Mouse (Mus musculus) MEL (cell line): Measurements from ENCODE around the gene Tmem170b.

Source experiments
- MAFK ChIP-seq: IDR thresholded peaks from 2 replicates; pipeline ENCODE4 v1.6.1; 2011; ENCODE audit warnings: low read depth, mild to moderate bottlenecking, low read length, improper control_type of control experiment, borderline replicate concordance
- MEF2A ChIP-seq: IDR thresholded peaks from 2 replicates; pipeline ENCODE4 v1.6.1; 2014; ENCODE audit warnings: low read depth, mild to moderate bottlenecking, inconsistent platforms, low read length, improper control_type of control experiment; ENCODE audit not compliant: poor library complexity, insufficient replicate concordance, severe bottlenecking; ENCODE audit errors: extremely low read depth
- POLR2A ChIP-seq, 2 experiments: IDR thresholded peaks; 2 replicates each; pipeline ENCODE4 v1.6.1; 2011 to 2012; ENCODE audit warnings: low read length in 2 of 2, mild to moderate bottlenecking in 2 of 2, control low read depth in 1 of 2, improper control_type of control experiment in 1 of 2, low read depth in 1 of 2, moderate library complexity in 1 of 2; ENCODE audit not compliant: control insufficient read depth in 1 of 2, insufficient read depth in 1 of 2, poor library complexity in 1 of 2
- RCOR1 ChIP-seq: IDR thresholded peaks from 2 replicates; pipeline ENCODE4 v1.6.1; 2012; ENCODE audit warnings: low read depth, mild to moderate bottlenecking, inconsistent platforms, low read length, improper control_type of control experiment

- TF ChIP-seq MAFK (no peak), RCOR1 (no peak), MEF2A (no peak), POLR2A (IDR thresholded peaks at IDR 0.05; ENCODE audit: control insufficient read depth in 1 of 2, insufficient read depth in 1 of 2, low read depth in 1 of 2, low read length in 2 of 2, poor library complexity in 1 of 2) (no peak)
Measured at GRCm38 (mm10) chr13:41683356-41684012, 77.8 kb downstream of the Tmem170b start.
